Mouse (Mus musculus): ENCODE results near the gene Sac3d1. TPM values are rescaled to one million over a fixed set of nuclear protein-coding genes. Genes with fewer than 3 reads are reported as not detected.

Sac3d1 gene
- total and polyA plus RNA-seq, 2 experiments: 4.0 to 22.0 TPM

GRCm38 (mm10) chr19:6067011-6067723 lies 51.3 kb downstream of the Sac3d1 start:
- peak; percentile 93 for TF ChIP-seq CTCF (IDR thresholded peaks at IDR 0.05; ENCODE audit: low read depth, low read length)
- TF ChIP-seq POLR2A (IDR thresholded peaks at IDR 0.05; ENCODE audit: extremely low read depth, insufficient read depth, low read length): no peak
- DNase-seq (ENCODE audit: extremely low read depth, low read depth, low spot score): peak; percentile 70
- Histone ChIP-seq H3K4me3 (ENCODE audit: insufficient read depth, low read depth, low read length) (peak overlapping the region; percentile 74), H3K27ac (replicated peaks; ENCODE audit: insufficient read depth, low read depth, low read length) (peak overlapping the region; percentile 71), H3K4me1 (ENCODE audit: control insufficient read depth, insufficient read depth, low read length) (peaks cover 23% of the 10 kb centered on the region), H3K79me2 (ENCODE audit: control insufficient read depth, insufficient read depth, low read length) (peaks cover 5% of the 10 kb centered on the region; the same call in 1 of the 2 replicates), H3K36me3 (ENCODE audit: control insufficient read depth, insufficient read depth, low read length) (no peaks in the 10 kb centered on the region; the same call in 1 of the 2 replicates), H3K9ac (ENCODE audit: low read depth, low read length) (peak overlapping the region; percentile 85), H3K27me3 (ENCODE audit: control insufficient read depth, insufficient read depth, low read length) (no peaks in the 10 kb centered on the region)
- under 1% methylated on average over 30 of the region's 30 CpGs for WGBS

DNA sequence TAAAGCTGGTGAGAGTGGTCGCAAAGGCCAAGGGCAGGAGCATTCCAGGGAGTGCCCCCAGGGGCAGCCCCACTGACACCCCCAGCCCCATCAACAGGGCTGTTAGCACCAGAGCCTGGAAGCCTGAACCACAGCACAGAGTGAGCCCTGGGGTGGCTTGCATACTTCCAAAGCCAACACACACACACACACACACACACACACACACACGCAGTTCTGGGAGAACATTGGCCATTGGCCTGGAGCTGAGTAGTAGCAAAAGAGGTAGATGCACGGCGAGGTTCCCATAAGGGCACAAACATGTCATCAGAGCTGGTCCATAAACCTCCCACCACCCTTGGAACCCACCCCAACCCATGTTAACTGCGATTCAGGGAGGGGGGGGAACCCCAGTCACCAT lies 51.9 kb downstream of the Sac3d1 start:
- DNase-seq (ENCODE audit: extremely low read depth, low read depth, low spot score): no peak
- Histone ChIP-seq H3K79me2 (ENCODE audit: control insufficient read depth, insufficient read depth, low read length) (peaks cover 5% of the 10 kb centered on the region; the same call in 1 of the 2 replicates), H3K27me3 (ENCODE audit: control insufficient read depth, insufficient read depth, low read length) (no peaks in the 10 kb centered on the region), H3K27ac (replicated peaks; ENCODE audit: insufficient read depth, low read depth, low read length) (peak overlapping the region; percentile 23; the same call in 1 of the 2 replicates), H3K4me3 (ENCODE audit: insufficient read depth, low read depth, low read length) (peak overlapping the region; percentile 74; the same call in 1 of the 2 replicates), H3K9ac (ENCODE audit: low read depth, low read length) (peak overlapping the region; percentile 31), H3K4me1 (ENCODE audit: control insufficient read depth, insufficient read depth, low read length) (peaks cover 24% of the 10 kb centered on the region), H3K36me3 (ENCODE audit: control insufficient read depth, insufficient read depth, low read length) (no peaks in the 10 kb centered on the region; the same call in 1 of the 2 replicates)
- 21% methylated on average over 5 of the region's 5 CpGs for WGBS
- TF ChIP-seq POLR2A (IDR thresholded peaks at IDR 0.05; ENCODE audit: extremely low read depth, insufficient read depth, low read length): no peak
- no peak for TF ChIP-seq CTCF (IDR thresholded peaks at IDR 0.05; ENCODE audit: low read depth, low read length)

Other genes starting within 250 kb of the Sac3d1 start
Only the 30 nearest of the 32 such genes appear.
- gene Slc25a45, start 240.8 kb downstream of the Sac3d1 start, total RNA-seq (2014; rRNA removed): 8.6 and 13.0 TPM in 2 replicates
- 52.8 and 57.7 TPM in 2 replicates for gene Slc25a45, start 240.8 kb downstream of the Sac3d1 start, polyA plus RNA-seq (2012; rRNA removed)
- 0.18 and 0.27 TPM in 2 replicates for gene Tigd3, start 224.5 kb downstream of the Sac3d1 start, total RNA-seq (2014; rRNA removed)
- 0.16 and 0.24 TPM in 2 replicates for gene Tigd3, start 224.5 kb downstream of the Sac3d1 start, polyA plus RNA-seq (2012; rRNA removed)
- gene Dpf2, start 205.6 kb downstream of the Sac3d1 start, total RNA-seq (2014; rRNA removed): 10.3 and 10.7 TPM in 2 replicates
- 28.8 and 40.0 TPM in 2 replicates for gene Dpf2, start 205.6 kb downstream of the Sac3d1 start, polyA plus RNA-seq (2012; rRNA removed)
- gene Cdc42ep2, start 193.8 kb downstream of the Sac3d1 start, total RNA-seq (2014; rRNA removed): 1.7 and 2.1 TPM in 2 replicates
- 2.1 and 2.4 TPM in 2 replicates for gene Cdc42ep2, start 193.8 kb downstream of the Sac3d1 start, polyA plus RNA-seq (2012; rRNA removed)
- gene Pola2, start 154.4 kb downstream of the Sac3d1 start, total RNA-seq (2014; rRNA removed): 6.7 and 8.3 TPM in 2 replicates
- 10.5 and 14.3 TPM in 2 replicates for gene Pola2, start 154.4 kb downstream of the Sac3d1 start, polyA plus RNA-seq (2012; rRNA removed)
- gene Slc22a20, start 132.5 kb downstream of the Sac3d1 start, total RNA-seq (2014; rRNA removed): not detected in 2 replicates
- not detected in 2 replicates for gene Slc22a20, start 132.5 kb downstream of the Sac3d1 start, polyA plus RNA-seq (2012; rRNA removed)
- gene Capn1, start 102.8 kb downstream of the Sac3d1 start, total RNA-seq (2014; rRNA removed): 8.0 and 9.9 TPM in 2 replicates
- 10.6 and 12.7 TPM in 2 replicates for gene Capn1, start 102.8 kb downstream of the Sac3d1 start, polyA plus RNA-seq (2012; rRNA removed)
- gene Syvn1, start 72.1 kb downstream of the Sac3d1 start, total RNA-seq (2014; rRNA removed): 7.6 and 15.2 TPM in 2 replicates
- 53.0 and 64.7 TPM in 2 replicates for gene Syvn1, start 72.1 kb downstream of the Sac3d1 start, polyA plus RNA-seq (2012; rRNA removed)
- 27.1 and 27.2 TPM in 2 replicates for gene Mrpl49, start 60.9 kb downstream of the Sac3d1 start, total RNA-seq (2014; rRNA removed)
- gene Mrpl49, start 60.9 kb downstream of the Sac3d1 start, polyA plus RNA-seq (2012; rRNA removed): 13.6 and 16.8 TPM in 2 replicates
- gene Fau, start 60.8 kb downstream of the Sac3d1 start, total RNA-seq (2014; rRNA removed): 455 and 560 TPM in 2 replicates
- gene Fau, start 60.8 kb downstream of the Sac3d1 start, polyA plus RNA-seq (2012; rRNA removed): 715 and 820 TPM in 2 replicates
- gene Znhit2, start 57.5 kb downstream of the Sac3d1 start, total RNA-seq (2014; rRNA removed): 10.9 and 12.6 TPM in 2 replicates
- 52.6 and 52.7 TPM in 2 replicates for gene Znhit2, start 57.5 kb downstream of the Sac3d1 start, polyA plus RNA-seq (2012; rRNA removed)
- gene Tm7sf2, start 50.3 kb downstream of the Sac3d1 start, total RNA-seq (2014; rRNA removed): 185 and 210 TPM in 2 replicates
- gene Tm7sf2, start 50.3 kb downstream of the Sac3d1 start, polyA plus RNA-seq (2012; rRNA removed): 433 and 503 TPM in 2 replicates
- gene Vps51, start 41.4 kb downstream of the Sac3d1 start, total RNA-seq (2014; rRNA removed): 16.0 and 19.8 TPM in 2 replicates
- 30.4 and 36.3 TPM in 2 replicates for gene Vps51, start 41.4 kb downstream of the Sac3d1 start, polyA plus RNA-seq (2012; rRNA removed)
- gene Tmem262, start 38.6 kb downstream of the Sac3d1 start, total RNA-seq (2014; rRNA removed): not detected in 2 replicates
- gene Tmem262, start 38.6 kb downstream of the Sac3d1 start, polyA plus RNA-seq (2012; rRNA removed): not detected in 2 replicates
- 0.34 and 0.46 TPM in 2 replicates for gene Gm28374, start 36.4 kb downstream of the Sac3d1 start, total RNA-seq (2014; rRNA removed)
- 0.20 TPM in 1 of 2 replicates, not detected in the other for gene Gm28374, start 36.4 kb downstream of the Sac3d1 start, polyA plus RNA-seq (2012; rRNA removed)
- gene Zfpl1, start 33.7 kb downstream of the Sac3d1 start, total RNA-seq (2014; rRNA removed): 7.9 and 11.0 TPM in 2 replicates
- gene Zfpl1, start 33.7 kb downstream of the Sac3d1 start, polyA plus RNA-seq (2012; rRNA removed): 45.1 and 49.1 TPM in 2 replicates
- 0.28 and 0.47 TPM in 2 replicates for gene Cdca5, start 33.7 kb downstream of the Sac3d1 start, total RNA-seq (2014; rRNA removed)
- gene Cdca5, start 33.7 kb downstream of the Sac3d1 start, polyA plus RNA-seq (2012; rRNA removed): 0.18 and 0.20 TPM in 2 replicates
- not detected in 2 replicates for gene AC131692.1, start 24.2 kb downstream of the Sac3d1 start, total RNA-seq (2014; rRNA removed)
- not detected in 2 replicates for gene AC131692.1, start 24.2 kb downstream of the Sac3d1 start, polyA plus RNA-seq (2012; rRNA removed)
- not detected in 2 replicates for gene Naaladl1, start 12.9 kb downstream of the Sac3d1 start, total RNA-seq (2014; rRNA removed)
- not detected in 2 replicates for gene Naaladl1, start 12.9 kb downstream of the Sac3d1 start, polyA plus RNA-seq (2012; rRNA removed)
- 7.2 and 10.5 TPM in 2 replicates for gene Snx15, start 9.7 kb upstream of the Sac3d1 start, total RNA-seq (2014; rRNA removed)
- 19.1 and 20.5 TPM in 2 replicates for gene Snx15, start 9.7 kb upstream of the Sac3d1 start, polyA plus RNA-seq (2012; rRNA removed)
- 0.74 and 1.6 TPM in 2 replicates for gene Batf2, start 22.3 kb upstream of the Sac3d1 start, total RNA-seq (2014; rRNA removed)
- 1.1 and 2.4 TPM in 2 replicates for gene Batf2, start 22.3 kb upstream of the Sac3d1 start, polyA plus RNA-seq (2012; rRNA removed)
- gene Arl2, start 22.9 kb upstream of the Sac3d1 start, total RNA-seq (2014; rRNA removed): 2.5 and 3.0 TPM in 2 replicates
- 13.9 and 16.3 TPM in 2 replicates for gene Arl2, start 22.9 kb upstream of the Sac3d1 start, polyA plus RNA-seq (2012; rRNA removed)
- not detected in 2 replicates for gene Majin, start 65.7 kb upstream of the Sac3d1 start, total RNA-seq (2014; rRNA removed)
- gene Majin, start 65.7 kb upstream of the Sac3d1 start, polyA plus RNA-seq (2012; rRNA removed): 0.14 TPM in 1 of 2 replicates, not detected in the other
- 0.27 and 0.28 TPM in 2 replicates for gene Gpha2, start 107.7 kb upstream of the Sac3d1 start, total RNA-seq (2014; rRNA removed)
- gene Gpha2, start 107.7 kb upstream of the Sac3d1 start, polyA plus RNA-seq (2012; rRNA removed): not detected in 2 replicates
- 3.2 and 3.3 TPM in 2 replicates for gene Ppp2r5b, start 117.2 kb upstream of the Sac3d1 start, total RNA-seq (2014; rRNA removed)
- 12.5 and 14.5 TPM in 2 replicates for gene Ppp2r5b, start 117.2 kb upstream of the Sac3d1 start, polyA plus RNA-seq (2012; rRNA removed)
- gene Atg2a, start 123.0 kb upstream of the Sac3d1 start, total RNA-seq (2014; rRNA removed): 9.1 and 16.0 TPM in 2 replicates
- 26.8 and 32.3 TPM in 2 replicates for gene Atg2a, start 123.0 kb upstream of the Sac3d1 start, polyA plus RNA-seq (2012; rRNA removed)
- gene Ehd1, start 158.1 kb upstream of the Sac3d1 start, total RNA-seq (2014; rRNA removed): 25.3 and 29.7 TPM in 2 replicates
- gene Ehd1, start 158.1 kb upstream of the Sac3d1 start, polyA plus RNA-seq (2012; rRNA removed): 140 and 154 TPM in 2 replicates
- gene Cdc42bpg, start 187.8 kb upstream of the Sac3d1 start, total RNA-seq (2014; rRNA removed): 3.1 and 4.6 TPM in 2 replicates
- 6.7 and 7.3 TPM in 2 replicates for gene Cdc42bpg, start 187.8 kb upstream of the Sac3d1 start, polyA plus RNA-seq (2012; rRNA removed)
- 9.3 and 10.1 TPM in 2 replicates for gene Men1, start 216.3 kb upstream of the Sac3d1 start, total RNA-seq (2014; rRNA removed)
- 26.6 and 29.4 TPM in 2 replicates for gene Men1, start 216.3 kb upstream of the Sac3d1 start, polyA plus RNA-seq (2012; rRNA removed)
- gene Map4k2, start 222.5 kb upstream of the Sac3d1 start, total RNA-seq (2014; rRNA removed): 12.8 and 17.1 TPM in 2 replicates
- 33.0 and 39.1 TPM in 2 replicates for gene Map4k2, start 222.5 kb upstream of the Sac3d1 start, polyA plus RNA-seq (2012; rRNA removed)